Mouse (Mus musculus) embryonic facial prominence, embryonic 10.5 days (tissue): Measurements from ENCODE around the gene Spag8. TPM values are rescaled to one million over a fixed set of nuclear protein-coding genes. Genes with fewer than 3 reads are reported as not detected.

Experiments used
- DNase-seq: peaks from one replicate; pipeline ENCODE4 v3.0.0-alpha.2; 2017; ENCODE audit warnings: low spot score
- H3K27ac ChIP-seq: fragments of 300-500 bp; sonication (generic); replicated peaks from 2 replicates; pipeline ENCODE4 v1.5.1; 2016; ENCODE audit warnings: mild to moderate bottlenecking
- H3K27me3 ChIP-seq: fragments of 300-500 bp; sonication (generic); replicated peaks from 2 replicates; pipeline ENCODE4 v1.6.1; 2016; ENCODE audit warnings: low read depth, mild to moderate bottlenecking; ENCODE audit not compliant: poor library complexity, severe bottlenecking
- H3K36me3 ChIP-seq: fragments of 300-500 bp; sonication (generic); replicated peaks from 2 replicates; pipeline ENCODE4 v1.6.1; 2016; ENCODE audit warnings: mild to moderate bottlenecking, moderate library complexity
- H3K4me1 ChIP-seq: fragments of 300-500 bp; sonication (generic); 2 replicates; pipeline ENCODE4 v1.6.1; 2016
- H3K4me3 ChIP-seq: fragments of 300-500 bp; sonication (generic); 2 replicates; pipeline ENCODE4 v1.5.1; 2016; ENCODE audit warnings: mild to moderate bottlenecking, moderate library complexity
- H3K9me3 ChIP-seq: fragments of 300-500 bp; sonication (generic); 2 replicates; pipeline ENCODE4 v1.6.1; 2016; ENCODE audit warnings: mild to moderate bottlenecking
- WGBS: fragments of 180-500 bp; shearing (Covaris S2); methylation state at CpG from one replicate; pipeline ENCODE4 v1.1.7; 2016; 5-methylcytosine and 5-hydroxymethylcytosine counted together
- polyA plus RNA-seq: library from polyadenylated mRNA; unstranded; fragments of >200 nt; fragmentation: Nextera tagmentation; extraction: Ambion mirVana; gene quantifications from 2 replicates; pipeline ENCODE4 v1.2.1, GENCODE M21; 2016

Spag8 gene
- polyA plus RNA-seq, 1 experiment from 2014 or later, result 1.8 TPM

- Histone ChIP-seq H3K36me3 (no peaks in the 10 kb centered on the region), H3K4me3 (no peak overlapping the region), H3K4me1 (peaks cover 24% of the 10 kb centered on the region), H3K27ac (no peak overlapping the region), H3K27me3 (peaks cover 22% of the 10 kb centered on the region), H3K9me3 (no peaks in the 10 kb centered on the region)
- peak; percentile 6 for DNase-seq
- WGBS, result 76% methylated on average over 6 of the region's 6 CpGs
These were observed 16.6 kb downstream of the Spag8 start for GRCm38 (mm10) chr4:43636751-43637150.

GRCm38 (mm10) chr4:43634621-43635374 is 18.6 kb downstream of the Spag8 start:
- WGBS, result 86% methylated on average over 7 of the region's 7 CpGs
- no peak overlapping the region for H3K27ac ChIP-seq
- peaks cover 32% of the 10 kb centered on the region for H3K27me3 ChIP-seq
- no peaks in the 10 kb centered on the region for H3K36me3 ChIP-seq
- no peaks in the 10 kb centered on the region for H3K9me3 ChIP-seq
- peak; percentile 5 for DNase-seq
- H3K4me3 ChIP-seq, result no peak overlapping the region
- H3K4me1 ChIP-seq, result peaks cover 35% of the 10 kb centered on the region

GRCm38 (mm10) chr4:43633736-43634135 is 19.7 kb downstream of the Spag8 start:
- H3K4me1 ChIP-seq, result peaks cover 39% of the 10 kb centered on the region
- DNase-seq, result peak; percentile 5
- peaks cover 34% of the 10 kb centered on the region for H3K27me3 ChIP-seq
- no peaks in the 10 kb centered on the region for H3K36me3 ChIP-seq
- peak overlapping the region; percentile 79; the same call in 1 of the 2 replicates for H3K4me3 ChIP-seq
- no peak overlapping the region for H3K27ac ChIP-seq
- WGBS, result 93% methylated on average over 2 of the region's 2 CpGs
- no peaks in the 10 kb centered on the region for H3K9me3 ChIP-seq

DNA sequence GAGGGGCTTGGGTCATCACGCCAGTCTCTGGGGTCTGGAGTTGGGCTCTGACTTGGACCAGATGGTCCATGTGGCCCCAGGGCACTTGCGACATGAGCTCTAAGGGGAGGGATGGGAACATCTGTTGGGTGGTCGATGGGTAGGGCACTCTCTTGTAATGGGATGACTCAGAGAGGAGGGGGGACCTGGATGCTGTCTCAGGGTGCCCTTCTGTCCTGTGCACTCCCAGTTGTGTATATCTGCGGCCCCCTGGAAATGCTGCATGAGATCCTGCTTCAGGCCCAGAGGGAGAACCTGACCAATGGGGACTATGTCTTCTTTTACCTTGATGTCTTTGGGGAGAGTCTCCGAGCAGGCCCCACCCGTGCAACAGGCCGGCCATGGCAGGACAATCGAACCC is 20.1 kb downstream of the Spag8 start:
- Histone ChIP-seq H3K36me3 (no peaks in the 10 kb centered on the region), H3K27ac (no peak overlapping the region), H3K4me3 (peak overlapping the region; percentile 79; the same call in 1 of the 2 replicates), H3K27me3 (peaks cover 34% of the 10 kb centered on the region), H3K4me1 (peaks cover 39% of the 10 kb centered on the region), H3K9me3 (no peaks in the 10 kb centered on the region)
- WGBS, result 81% methylated on average over 8 of the region's 8 CpGs
- peak; percentile 9 for DNase-seq

DNA sequence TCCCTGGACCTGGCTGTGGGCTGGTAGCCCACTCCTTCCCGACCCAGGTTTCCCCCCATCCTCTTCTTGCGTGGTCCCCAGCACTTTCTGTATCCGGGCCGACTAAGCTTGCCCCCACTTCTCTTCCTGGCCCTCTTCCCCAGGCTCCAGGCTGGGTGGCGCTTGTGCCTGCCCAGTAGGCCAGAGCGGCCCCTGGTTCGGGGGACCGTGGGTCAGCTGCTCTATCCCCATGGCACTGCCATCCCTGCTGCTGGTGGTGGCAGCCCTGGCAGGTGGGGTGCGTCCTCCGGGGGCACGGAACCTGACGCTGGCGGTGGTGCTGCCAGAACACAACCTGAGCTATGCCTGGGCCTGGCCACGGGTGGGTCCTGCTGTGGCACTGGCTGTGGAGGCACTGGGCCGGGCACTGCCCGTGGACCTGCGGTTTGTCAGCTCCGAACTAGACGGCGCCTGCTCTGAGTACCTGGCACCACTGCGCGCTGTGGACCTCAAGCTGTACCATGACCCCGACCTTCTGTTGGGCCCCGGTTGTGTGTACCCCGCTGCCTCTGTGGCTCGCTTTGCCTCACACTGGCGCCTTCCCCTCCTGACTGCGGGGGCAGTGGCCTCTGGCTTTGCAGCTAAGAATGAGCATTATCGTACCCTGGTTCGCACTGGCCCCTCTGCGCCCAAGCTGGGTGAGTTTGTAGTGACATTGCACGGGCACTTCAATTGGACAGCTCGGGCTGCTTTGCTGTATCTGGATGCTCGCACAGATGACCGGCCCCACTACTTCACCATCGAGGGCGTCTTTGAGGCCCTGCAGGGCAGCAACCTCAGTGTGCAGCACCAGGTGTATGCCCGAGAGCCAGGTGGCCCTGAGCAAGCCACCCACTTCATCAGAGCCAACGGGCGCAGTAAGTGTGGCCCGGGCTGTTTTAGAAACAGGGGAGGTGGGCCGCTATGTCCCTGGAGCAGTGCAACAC is 21.2 kb downstream of the Spag8 start:
- Histone ChIP-seq H3K27ac (peak overlapping the region; percentile 90), H3K4me3 (peak overlapping the region; percentile 79), H3K4me1 (peaks cover 39% of the 10 kb centered on the region), H3K9me3 (no peaks in the 10 kb centered on the region), H3K36me3 (no peaks in the 10 kb centered on the region), H3K27me3 (peaks cover 34% of the 10 kb centered on the region)
- 42% methylated on average over 42 of the region's 42 CpGs for WGBS
- no peak for DNase-seq

DNA sequence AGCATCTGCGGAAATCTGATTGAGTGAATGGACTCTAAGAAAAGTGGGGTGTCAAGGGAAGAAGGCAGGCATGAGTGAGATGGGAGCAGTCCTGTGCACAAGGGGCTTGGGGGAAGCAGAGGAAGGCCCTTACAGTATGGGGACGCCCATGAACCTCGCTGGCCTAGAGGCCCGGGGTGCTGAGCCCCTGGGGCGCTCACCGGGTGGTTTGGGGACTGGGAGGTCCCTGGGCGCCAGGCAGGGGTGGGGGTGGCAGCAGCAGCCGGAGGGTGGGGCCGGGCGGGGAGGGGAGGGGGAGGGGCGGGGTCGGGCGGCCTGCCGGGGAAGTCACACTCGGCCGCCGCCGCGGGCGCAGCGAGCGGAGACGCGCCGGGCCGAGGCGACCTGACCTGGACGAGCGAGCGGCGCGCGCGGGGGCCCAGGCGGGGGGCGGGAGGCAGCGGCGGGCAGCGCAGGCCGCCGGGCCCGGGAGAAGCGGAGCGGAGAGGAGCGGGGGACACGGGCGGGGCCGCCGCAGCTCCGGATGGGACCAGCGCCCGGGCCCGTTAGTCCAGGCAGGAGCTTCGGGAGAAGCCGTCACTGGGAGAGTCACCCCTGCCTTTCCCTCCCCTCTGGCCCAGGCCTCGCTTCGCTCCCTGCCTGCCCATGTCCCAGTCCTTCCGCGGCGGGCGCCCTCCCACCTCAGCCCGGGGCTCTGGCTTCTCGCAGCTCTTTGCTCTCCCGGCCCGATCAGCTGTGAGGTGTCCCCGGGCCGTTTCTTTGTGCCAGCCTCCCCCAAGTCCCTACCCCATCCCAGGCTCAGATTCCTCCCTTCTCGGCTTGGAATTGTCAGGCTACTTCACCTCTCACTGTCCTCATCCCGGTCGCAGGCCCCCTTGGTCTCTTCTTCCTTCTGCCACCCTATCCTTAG is 22.1 kb downstream of the Spag8 start, which contains the start of gene Npr2:
Gene Npr2 (plus strand): TSS at position 890 of the 910 bp plus-strand sequence.
- H3K4me1 ChIP-seq, result peaks cover 36% of the 10 kb centered on the region
- H3K27me3 ChIP-seq, result peaks cover 34% of the 10 kb centered on the region
- H3K4me3 ChIP-seq, result peak within 1 kb of the TSS; percentile 79
- 1% methylated on average over 65 of the region's 70 CpGs for WGBS
- H3K27ac ChIP-seq, result peak within 1 kb of the TSS; percentile 90
- peak; percentile 74 for DNase-seq
- H3K36me3 ChIP-seq, result no peaks in the 10 kb centered on the region
- H3K9me3 ChIP-seq, result peaks cover 3% of the 10 kb centered on the region; the same call in 1 of the 2 replicates

GRCm38 (mm10) chr4:43630671-43631045 is 22.7 kb downstream of the Spag8 start:
- Histone ChIP-seq H3K4me1 (peaks cover 36% of the 10 kb centered on the region), H3K4me3 (peak overlapping the region; percentile 79), H3K27me3 (peaks cover 34% of the 10 kb centered on the region), H3K36me3 (no peaks in the 10 kb centered on the region), H3K27ac (peak overlapping the region; percentile 90), H3K9me3 (peaks cover 6% of the 10 kb centered on the region)
- no peak for DNase-seq
- 23% methylated on average over 5 of the region's 5 CpGs for WGBS

DNA sequence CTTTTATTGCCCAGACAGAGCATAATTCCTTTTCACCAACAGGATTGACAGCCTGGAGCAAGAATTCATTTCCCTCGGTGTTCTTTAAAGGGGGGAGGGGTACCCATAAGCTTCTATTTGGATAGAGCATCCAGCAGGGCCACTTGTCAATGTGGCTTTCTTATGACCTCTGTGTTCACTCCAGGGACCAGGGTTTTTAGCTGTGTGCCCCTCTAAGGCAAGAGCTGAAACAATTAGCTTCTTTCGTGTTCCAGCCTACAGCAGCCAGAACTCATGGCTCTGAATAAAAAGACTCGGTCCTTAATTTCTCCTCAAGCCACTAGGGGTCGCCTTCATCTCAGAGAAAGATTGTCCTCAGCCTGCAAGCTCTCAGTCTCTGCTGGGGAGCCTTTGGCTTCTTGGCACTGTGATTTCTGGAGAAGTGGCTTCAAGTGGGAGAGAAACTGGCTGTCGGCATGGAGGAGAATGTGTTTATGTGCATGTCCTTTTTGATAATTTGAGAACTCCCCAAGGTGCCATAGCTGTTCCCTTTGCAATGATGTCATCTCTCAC is 23.3 kb downstream of the Spag8 start:
- Histone ChIP-seq H3K4me3 (no peak overlapping the region), H3K27ac (no peak overlapping the region), H3K36me3 (no peaks in the 10 kb centered on the region), H3K27me3 (peaks cover 34% of the 10 kb centered on the region), H3K4me1 (peaks cover 36% of the 10 kb centered on the region), H3K9me3 (peaks cover 12% of the 10 kb centered on the region)
- DNase-seq, result peak; percentile 79
- 5% methylated on average over 5 of the region's 5 CpGs for WGBS

- peak; percentile 22 for DNase-seq
- no peak overlapping the region for H3K27ac ChIP-seq
- no peaks in the 10 kb centered on the region for H3K36me3 ChIP-seq
- H3K27me3 ChIP-seq, result peaks cover 34% of the 10 kb centered on the region
- H3K9me3 ChIP-seq, result peaks cover 20% of the 10 kb centered on the region
- no peak overlapping the region for H3K4me3 ChIP-seq
- WGBS, result 44% methylated on average over 20 of the region's 20 CpGs
- peaks cover 36% of the 10 kb centered on the region for H3K4me1 ChIP-seq
These were observed 24.1 kb downstream of the Spag8 start for GRCm38 (mm10) chr4:43629106-43629817.

DNA sequence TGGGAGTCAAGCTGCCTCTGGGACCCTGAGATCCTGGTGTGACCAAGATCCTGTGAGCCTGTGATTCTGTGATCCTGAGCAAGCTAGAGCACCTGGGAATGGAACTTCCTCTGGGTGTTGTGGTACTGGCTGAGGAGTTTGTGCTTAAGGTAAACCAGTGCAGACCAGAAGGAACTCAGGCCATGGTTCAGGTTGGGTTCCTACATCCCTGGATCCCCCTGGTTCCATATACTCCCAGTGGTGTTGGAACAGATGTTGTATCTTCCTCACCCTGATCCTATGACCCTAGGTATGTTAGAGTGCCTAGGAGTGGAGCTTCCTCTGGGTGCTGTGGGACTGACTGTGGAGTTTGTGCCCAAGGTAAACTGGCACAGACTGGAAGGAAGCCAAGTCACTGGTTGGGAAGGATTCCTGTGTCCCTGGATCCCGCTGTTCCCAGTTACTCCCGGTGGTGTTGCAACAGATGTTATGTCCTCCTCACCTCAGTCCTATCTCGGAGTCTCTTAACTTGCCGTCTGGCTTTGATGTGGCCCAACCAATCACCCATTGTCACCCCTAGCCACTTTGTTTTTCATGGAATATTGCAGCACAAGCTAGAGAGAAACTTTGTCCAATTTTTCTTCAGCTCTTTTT is 33.1 kb downstream of the Spag8 start:
- WGBS, result 82% methylated on average over 4 of the region's 4 CpGs
- Histone ChIP-seq H3K27me3 (no peaks in the 10 kb centered on the region), H3K36me3 (no peaks in the 10 kb centered on the region), H3K9me3 (peaks cover 10% of the 10 kb centered on the region), H3K4me3 (no peak overlapping the region), H3K4me1 (no peaks in the 10 kb centered on the region), H3K27ac (no peak overlapping the region)
- DNase-seq, result peak; percentile 1
